Mouse (Mus musculus) C2C12 (cell line): Measurements from ENCODE around the gene Rgs10. TPM values are rescaled to one million over a fixed set of nuclear protein-coding genes. Genes with fewer than 3 reads are reported as not detected.

ENCODE experiments used
- H3K27me3 ChIP-seq: one replicate; pipeline ENCODE4 v1.6.1; 2011; ENCODE audit not compliant: control insufficient read depth, insufficient read depth, insufficient read length
- H3K36me3 ChIP-seq: one replicate; pipeline ENCODE4 v1.6.1; 2011; ENCODE audit not compliant: control insufficient read depth, insufficient read depth
- H3K4me3 ChIP-seq: one replicate; pipeline ENCODE4 v1.5.1; 2011; ENCODE audit warnings: mild to moderate bottlenecking, control low read depth; ENCODE audit not compliant: poor library complexity, insufficient read depth, severe bottlenecking
- H3K79me2 ChIP-seq: one replicate; pipeline ENCODE4 v1.6.1; 2011; ENCODE audit not compliant: control insufficient read depth, insufficient read depth
- H3K79me3 ChIP-seq: one replicate; pipeline ENCODE4 v1.6.1; 2011; ENCODE audit warnings: low read depth, control low read depth
- H3ac ChIP-seq: one replicate; pipeline ENCODE3; 2011; ENCODE audit warnings: low read depth; ENCODE audit not compliant: control insufficient read depth, insufficient read length
- CEBPB ChIP-seq: IDR thresholded peaks from one replicate; pipeline ENCODE4 v1.6.1; 2011; ENCODE audit warnings: low read depth, mild to moderate bottlenecking, control low read depth, moderate library complexity
- CTCF ChIP-seq: IDR thresholded peaks from one replicate; pipeline ENCODE4 v1.5.1; 2011; ENCODE audit not compliant: control insufficient read depth, insufficient read depth, insufficient read length
- FOSL1 ChIP-seq: IDR thresholded peaks from one replicate; pipeline ENCODE4 v1.8.0; 2011; ENCODE audit warnings: mild to moderate bottlenecking, low read length; ENCODE audit not compliant: poor library complexity, insufficient read depth, severe bottlenecking
- MAX ChIP-seq: IDR thresholded peaks from one replicate; pipeline ENCODE4 v1.6.1; 2011; ENCODE audit warnings: mild to moderate bottlenecking, control low read depth
- MYOD1 ChIP-seq: IDR thresholded peaks from one replicate; pipeline ENCODE4 v1.6.1; 2011; ENCODE audit warnings: low read depth; ENCODE audit not compliant: control insufficient read depth, insufficient read length
- MYOG ChIP-seq: IDR thresholded peaks from one replicate; pipeline ENCODE4 v1.6.1; 2011; ENCODE audit not compliant: control insufficient read depth, insufficient read length; ENCODE audit errors: extremely low read depth
- USF1 ChIP-seq: IDR thresholded peaks from one replicate; pipeline ENCODE4 v1.6.1; 2011; ENCODE audit warnings: low read depth, mild to moderate bottlenecking, control low read depth, moderate library complexity
- polyA plus RNA-seq: library from polyadenylated mRNA; unstranded; fragments of >200 nt; fragmentation: generic; extraction: Trizol; gene quantifications from one replicate; pipeline ENCODE4 v1.2.1, GENCODE M21; 2012; ENCODE audit warnings: missing spikeins

The Rgs10 gene
- polyA plus RNA-seq, 1 experiment: 12.9 TPM

GRCm38 (mm10) chr7:128433213-128433612 lies 14.7 kb upstream of the Rgs10 start:
- no peaks in the 10 kb centered on the region for H3K36me3 ChIP-seq
- H3K27me3 ChIP-seq: no peaks in the 10 kb centered on the region
- TF ChIP-seq MYOG (no peak), CTCF (peak; percentile 20)
- no peaks in the 10 kb centered on the region for H3K79me3 ChIP-seq
- H3K4me3 ChIP-seq: no peak overlapping the region
- H3K79me2 ChIP-seq: no peaks in the 10 kb centered on the region
- H3ac ChIP-seq: no peak overlapping the region

- H3K79me2 ChIP-seq: no peaks in the 10 kb centered on the region
- no peaks in the 10 kb centered on the region for H3K27me3 ChIP-seq
- no peak overlapping the region for H3ac ChIP-seq
- H3K4me3 ChIP-seq: no peak overlapping the region
- H3K36me3 ChIP-seq: no peaks in the 10 kb centered on the region
- TF ChIP-seq CEBPB (no peak), USF1 (peak; percentile 54)
- H3K79me3 ChIP-seq: no peaks in the 10 kb centered on the region
Observed at GRCm38 (mm10) chr7:128432574-128432973, 14.0 kb upstream of the Rgs10 start.

GRCm38 (mm10) chr7:128422491-128422890 lies 3.9 kb upstream of the Rgs10 start:
- Histone ChIP-seq H3K79me2 (no peaks in the 10 kb centered on the region), H3K36me3 (no peaks in the 10 kb centered on the region), H3ac (no peak overlapping the region), H3K27me3 (no peaks in the 10 kb centered on the region), H3K79me3 (no peaks in the 10 kb centered on the region), H3K4me3 (no peak overlapping the region)
- TF ChIP-seq MYOD1 (no peak), FOSL1 (no peak), CEBPB (no peak), MAX (no peak), CTCF (no peak), MYOG (no peak), USF1 (no peak)

GRCm38 (mm10) chr7:128421701-128422100 lies 3.1 kb upstream of the Rgs10 start:
- no peak for TF ChIP-seq MYOD1
- TF ChIP-seq USF1: no peak
- no peak for TF ChIP-seq CTCF
- TF ChIP-seq CEBPB: no peak
- no peak for TF ChIP-seq MAX
- TF ChIP-seq FOSL1: no peak
- no peak for TF ChIP-seq MYOG
- H3K4me3 ChIP-seq: no peak overlapping the region
- H3ac ChIP-seq: no peak overlapping the region
- no peaks in the 10 kb centered on the region for H3K27me3 ChIP-seq
- H3K79me2 ChIP-seq: no peaks in the 10 kb centered on the region
- H3K79me3 ChIP-seq: no peaks in the 10 kb centered on the region
- no peaks in the 10 kb centered on the region for H3K36me3 ChIP-seq

- no peaks in the 10 kb centered on the region for H3K36me3 ChIP-seq
- H3K79me3 ChIP-seq: no peaks in the 10 kb centered on the region
- H3K4me3 ChIP-seq: no peak overlapping the region
- H3K79me2 ChIP-seq: no peaks in the 10 kb centered on the region
- no peak overlapping the region for H3ac ChIP-seq
- no peak for TF ChIP-seq MYOD1
- TF ChIP-seq CEBPB: no peak
- no peak for TF ChIP-seq CTCF
- no peak for TF ChIP-seq MYOG
- no peak for TF ChIP-seq FOSL1
- no peak for TF ChIP-seq USF1
- TF ChIP-seq MAX: no peak
- no peaks in the 10 kb centered on the region for H3K27me3 ChIP-seq
Observed at GRCm38 (mm10) chr7:128419690-128420089, 1.1 kb upstream of the Rgs10 start.

- H3K79me2 ChIP-seq: no peaks in the 10 kb centered on the region
- H3K27me3 ChIP-seq: no peaks in the 10 kb centered on the region
- peak overlapping the region; percentile 41 for H3ac ChIP-seq
Observed at GRCm38 (mm10) chr7:128417226-128417929, 1.2 kb downstream of the Rgs10 start.

More at GRCm38 (mm10) chr7:128417226-128417929, 1.2 kb downstream of the Rgs10 start:
- H3K4me3 ChIP-seq: peak overlapping the region; percentile 42
- TF ChIP-seq FOSL1: no peak
- TF ChIP-seq CEBPB: no peak
- no peaks in the 10 kb centered on the region for H3K79me3 ChIP-seq
- H3K36me3 ChIP-seq: no peaks in the 10 kb centered on the region
